ENCODE assay signal across 8 mouse cellular contexts in genomic region chr15:84987874-84988825, GRCm38 (mm10). TPM values are rescaled to one million over a fixed set of nuclear protein-coding genes. Genes with fewer than 3 reads are reported as not detected.
DNase-seq lines count a peak whose midpoint lies in the region; ATAC-seq and TF ChIP-seq lines count a peak whose summit lies in the region.

TSS of gene 5031439G07Rik (minus strand) at chr15:84988551.

- intact Hi-C loops in heart, postnatal 36 days (cut with DNase I) = loop anchor here (2.0 to 5.0 kb wide), 2 partner anchors 63 to 136 kb away; no protein-coding TSS in a partner anchor

- peak within 1 kb of the TSS; percentile 91 for H3K4me3 ChIP-seq in G1E (ENCODE audit: low read depth, low read length)
- peak within 1 kb of the TSS; percentile 90 for H3K4me3 ChIP-seq in forebrain, embryonic 16.5 days (replicated peaks; ENCODE audit: low read length)
- peak within 1 kb of the TSS; percentile 85 for H3K4me3 ChIP-seq in lung, embryonic 16.5 days (ENCODE audit: low read length)

- H3K36me3 ChIP-seq in G1E (replicated peaks) = peaks cover 27% of the 10 kb centered on the region
- no peaks in the 10 kb centered on the region for H3K36me3 ChIP-seq in forebrain, embryonic 16.5 days (ENCODE audit: control insufficient read depth, insufficient read depth)
- no peaks in the 10 kb centered on the region for H3K36me3 ChIP-seq in lung, embryonic 16.5 days (ENCODE audit: control insufficient read depth, insufficient read depth, low read length)

- DNase-seq in G1E (ENCODE audit: low spot score) = peak; percentile 88
- peak; percentile 89 for DNase-seq in cerebellum, adult 11-12 months
- DNase-seq in heart, postnatal 36 days = peak; percentile 88 to 90
- DNase-seq in layer of hippocampus, adult 8-10 months (ENCODE audit: low spot score in 2 of 2) = peak; percentile 82 to 88
- DNase-seq in ovary, postnatal 10 days (ENCODE audit: low spot score) = peak; percentile 62
- DNase-seq in thymus, postnatal 10 days (ENCODE audit: low spot score in 2 of 2) = peak; percentile 89 to 92

- no peaks in the 10 kb centered on the region for H3K27me3 ChIP-seq in G1E (ENCODE audit: insufficient read depth, low read length)
- H3K27me3 ChIP-seq in forebrain, embryonic 16.5 days (replicated peaks; ENCODE audit: control insufficient read depth, insufficient read depth, low read length) = no peaks in the 10 kb centered on the region
- no peaks in the 10 kb centered on the region for H3K27me3 ChIP-seq in lung, embryonic 16.5 days (ENCODE audit: control insufficient read depth, insufficient read depth, low read depth, low read length)

- ATAC-seq in G1E (ENCODE audit: extremely low read depth, insufficient number of reproducible peaks, low FRiP score, poor library complexity, severe bottlenecking) = peak; percentile 94
- peak; percentile 90 for ATAC-seq in forebrain, embryonic 16.5 days
- peak; percentile 95 for ATAC-seq in lung, embryonic 16.5 days (ENCODE audit: low read depth)

- no peak for TF ChIP-seq CTCF in G1E (IDR thresholded peaks at IDR 0.05; ENCODE audit: low read depth, low read length)

- peaks cover 33% of the 10 kb centered on the region for H3K4me1 ChIP-seq in G1E (ENCODE audit: insufficient read depth, low read depth, low read length)
- H3K4me1 ChIP-seq in forebrain, embryonic 16.5 days (replicated peaks; ENCODE audit: control insufficient read depth, insufficient read depth, low read length) = peaks cover 49% of the 10 kb centered on the region
- H3K4me1 ChIP-seq in lung, embryonic 16.5 days (replicated peaks; ENCODE audit: control insufficient read depth, insufficient read depth, low read length) = peaks cover 19% of the 10 kb centered on the region

- WGBS in forebrain, embryonic 16.5 days = 2% methylated on average over 56 of the region's 59 CpGs
- WGBS in lung, embryonic 16.5 days = 2% methylated on average over 36 of the region's 59 CpGs

- no peaks in the 10 kb centered on the region for H3K9me3 ChIP-seq in G1E (replicated peaks)
- H3K9me3 ChIP-seq in forebrain, embryonic 16.5 days (ENCODE audit: control insufficient read depth, low read length) = no peaks in the 10 kb centered on the region
- H3K9me3 ChIP-seq in lung, embryonic 16.5 days (ENCODE audit: control insufficient read depth, low read length) = no peaks in the 10 kb centered on the region

- peak within 1 kb of the TSS; percentile 76 for H3K9ac ChIP-seq in forebrain, embryonic 16.5 days (replicated peaks; ENCODE audit: low read depth, low read length)
- H3K9ac ChIP-seq in lung, embryonic 16.5 days (ENCODE audit: low read length) = peak within 1 kb of the TSS; percentile 92

- H3K4me2 ChIP-seq in forebrain, embryonic 16.5 days (ENCODE audit: low read length) = peak within 1 kb of the TSS; percentile 80
- peak within 1 kb of the TSS; percentile 87 for H3K4me2 ChIP-seq in lung, embryonic 16.5 days (ENCODE audit: low read depth, low read length)

- peak within 1 kb of the TSS; percentile 51 for H3K27ac ChIP-seq in forebrain, embryonic 16.5 days (ENCODE audit: low read length)
- H3K27ac ChIP-seq in lung, embryonic 16.5 days (ENCODE audit: low read length) = peak within 1 kb of the TSS; percentile 47; the same call in 1 of the 2 replicates

RNA-seq across cellular contexts. Expression of gene 5031439G07Rik, which starts in this region (rescaled TPM):
- total RNA-seq in G1E (2014; fragmentation: Nextera tagmentation) (8.3 and 8.8 TPM in 2 replicates), G1E (2017) (13.1 and 13.4 TPM in 2 replicates)
- 41.8 and 43.8 TPM in 2 replicates for polyA plus RNA-seq in G1E (2012)
- 24.2 and 24.8 TPM in 2 replicates for polyA plus RNA-seq in forebrain, embryonic 16.5 days (2015; fragmentation: Nextera tagmentation; extraction: Ambion mirVana)
- total RNA-seq in heart, postnatal 36 days (2021) = 10 to 100 TPM; 25.7 to 29.2 TPM
- 10 to 100 TPM; 89.6 to 93.1 (median 92.6) TPM for total RNA-seq in layer of hippocampus, adult 8-10 months (2022)
- 5.0 and 5.6 TPM in 2 replicates for polyA plus RNA-seq in lung, embryonic 16.5 days (2015; fragmentation: Nextera tagmentation; extraction: Ambion mirVana)

Comparison
In these comparisons a context has a peak if more than half of its experiments do, and no peak if none do; other contexts are left out.
1. Peak in every context shown above with its lines: DNase-seq, ATAC-seq, H3K4me3 ChIP-seq and H3K27ac ChIP-seq.